Mouse (Mus musculus): ENCODE measurements at regions not wholly inside any gene's neighbourhood (a gene's known extent, or its start where the extent isn't known, plus 50 kb on each side); places are given as distances from the start of the nearest gene placed in this dataset.

DNA sequence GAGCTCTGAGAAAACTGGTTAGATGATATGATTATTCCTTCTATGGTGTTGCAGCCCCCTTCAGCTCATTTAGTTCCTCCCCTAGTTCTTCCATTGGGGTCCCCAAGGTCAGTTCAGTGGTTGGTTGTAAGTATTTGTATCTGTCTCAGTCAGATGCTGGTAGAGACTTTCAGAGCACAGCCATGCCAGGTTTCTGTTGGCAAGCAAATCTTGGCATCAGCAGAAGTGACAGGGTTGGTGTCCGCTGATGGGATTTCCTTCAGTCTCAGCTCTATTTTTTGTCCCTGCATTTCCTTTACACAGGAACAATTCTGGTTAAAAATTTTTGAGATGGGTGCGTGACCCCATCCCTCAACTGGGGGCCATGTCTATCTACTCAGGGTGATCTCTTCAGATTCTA lies 55.3 kb upstream of the Spaca1 start:
- TF ChIP-seq PAX5 (IDR thresholded peaks at IDR 0.05; ENCODE audit: low read length) (no peak), RCOR1 (conservative IDR thresholded peaks at IDR 0.05; ENCODE audit: low read depth, low read length) (no peak), CTCF (conservative IDR thresholded peaks at IDR 0.05 in 1 of 2, IDR thresholded peaks at IDR 0.05 in 1 of 2; ENCODE audit: low read depth in 2 of 2, low read length in 2 of 2) (no peak), POLR2A (IDR thresholded peaks at IDR 0.05; ENCODE audit: low read depth, low read length) (no peak), NELFE (IDR thresholded peaks at IDR 0.05; ENCODE audit: low read depth, low read length) (no peak), HCFC1 (IDR thresholded peaks at IDR 0.05; ENCODE audit: low read depth, low read length) (no peak), GABPA (IDR thresholded peaks at IDR 0.05; ENCODE audit: insufficient replicate concordance, low read depth, low read length) (no peak), POLR2AphosphoS2 (IDR thresholded peaks at IDR 0.05; ENCODE audit: low read depth, low read length) (no peak), MEF2A (IDR thresholded peaks at IDR 0.05; ENCODE audit: borderline replicate concordance, low read depth, low read length) (no peak), EP300 (IDR thresholded peaks at IDR 0.05; ENCODE audit: low read length) (no peak), JUND (conservative IDR thresholded peaks at IDR 0.05; ENCODE audit: low read depth, low read length) (no peak)

Data from CH12.LX (cell line).